Mouse (Mus musculus): ENCODE measurements at regions not wholly inside any gene's neighbourhood (a gene's known extent, or its start where the extent isn't known, plus 50 kb on each side); places are given as distances from the start of the nearest gene placed in this dataset.

DNA sequence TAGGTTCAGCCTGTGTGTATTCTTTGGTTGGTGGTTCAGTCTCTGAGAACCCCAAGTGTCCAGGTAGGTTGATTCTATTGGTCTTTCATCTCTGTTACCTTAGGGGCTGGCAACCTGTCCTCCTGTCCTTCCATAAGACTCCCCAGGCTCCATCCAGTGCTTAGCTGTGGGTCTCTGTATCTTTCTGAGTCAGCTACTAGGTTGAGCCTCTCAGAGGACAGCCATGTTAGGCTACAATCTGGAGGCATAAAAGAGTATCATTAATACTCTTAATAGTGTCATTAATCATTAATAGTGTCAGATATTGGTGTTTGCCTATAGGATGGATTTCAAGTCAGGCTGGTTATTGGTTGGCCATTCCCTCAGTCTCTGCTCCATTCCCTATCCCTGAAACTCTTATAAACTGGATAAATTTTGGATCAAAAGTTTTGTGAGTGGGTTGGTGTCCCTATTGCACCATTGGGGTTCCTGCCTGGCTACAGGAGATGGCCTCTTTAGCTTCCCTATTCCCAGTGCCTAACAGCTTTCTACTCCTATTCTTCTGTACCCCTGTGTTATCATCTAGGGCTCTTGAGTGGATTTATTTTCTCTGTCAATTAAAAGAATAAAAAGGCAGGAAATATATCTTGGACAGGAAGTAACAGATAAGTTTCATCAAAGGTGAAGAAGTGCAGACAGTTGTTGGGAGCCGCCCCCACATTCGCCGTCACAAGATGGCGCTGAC, 137.2 kb downstream of the Zfp619 start:
- no peak for TF ChIP-seq ZC3H11A (IDR thresholded peaks at IDR 0.05; ENCODE audit: borderline replicate concordance, low read depth, low read length)
- no peak for TF ChIP-seq HCFC1 (IDR thresholded peaks at IDR 0.05; ENCODE audit: borderline replicate concordance, insufficient read depth, low read length)
- TF ChIP-seq ZNF384 (IDR thresholded peaks at IDR 0.05; ENCODE audit: low read depth, low read length): no peak
